In the genomic region with DNA sequence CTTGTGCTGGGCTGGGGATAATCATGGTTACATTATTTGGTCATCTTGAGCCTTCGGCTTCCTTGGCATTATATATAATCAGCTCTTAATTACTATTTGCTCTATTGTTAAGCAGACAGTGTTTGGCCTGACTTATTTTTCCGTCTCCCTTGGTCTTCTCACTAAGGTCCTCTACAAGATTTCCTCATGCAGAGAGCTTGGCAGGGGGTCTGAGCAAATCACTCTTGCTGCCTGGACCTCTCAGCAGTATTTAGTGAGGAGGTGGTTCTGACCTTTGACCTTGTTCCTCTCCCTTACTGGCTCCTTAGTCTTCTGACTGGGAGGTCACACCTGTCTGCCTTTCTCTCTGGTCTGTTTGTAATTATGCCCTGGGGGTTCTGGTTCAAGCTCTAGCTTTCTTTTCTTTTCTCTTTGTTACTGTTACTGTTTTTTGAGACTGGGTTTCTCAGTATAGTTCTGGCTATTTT, we compare ENCODE assay signal across 29 mouse cellular contexts. TPM values are rescaled to one million over a fixed set of nuclear protein-coding genes. Genes with fewer than 3 reads are reported as not detected.
DNase-seq lines count a peak whose midpoint lies in the region; ATAC-seq and TF ChIP-seq lines count a peak whose summit lies in the region.
"Had no signal": no experiment of that assay in that cellular context is flagged by ENCODE, and none has a peak within 500 bp of the region (broad histone marks: within the 10 kb centered on the region; RNA-seq: fewer than 3 reads in every experiment).

No protein-coding gene starts in this region.

- H3K36me3 ChIP-seq in hindbrain, embryonic 10.5 days, result no peaks in the 10 kb centered on the region
- H3K36me3 ChIP-seq in hindbrain, embryonic 13.5 days, result no peaks in the 10 kb centered on the region
- H3K36me3 ChIP-seq in myocyte (ENCODE audit: control insufficient read depth, insufficient read depth), result no peaks in the 10 kb centered on the region
- H3K36me3 ChIP-seq: embryonic facial prominence, embryonic 15.5 days; forebrain, embryonic 15.5 days; hindbrain, embryonic 15.5 days; intestine, embryonic 15.5 days; limb, embryonic 13.5 days; liver, embryonic 12.5 days; stomach, embryonic 15.5 days had no signal

- 0 out of 2 replicates have a peak overlapping the region, but pooled peaks have one; percentile 29 for H3K27ac ChIP-seq in hindbrain, embryonic 10.5 days
- H3K27ac ChIP-seq in hindbrain, embryonic 13.5 days, result no peak overlapping the region
- H3K27ac ChIP-seq: embryonic facial prominence, embryonic 15.5 days; forebrain, embryonic 15.5 days; hindbrain, embryonic 15.5 days; intestine, embryonic 15.5 days; layer of hippocampus, adult 2 months; limb, embryonic 13.5 days; liver, embryonic 12.5 days; stomach, embryonic 15.5 days had no signal

- H3ac ChIP-seq in myocyte (ENCODE audit: control insufficient read depth, insufficient read length), result no peak overlapping the region

- WGBS in hindbrain, embryonic 10.5 days, result 39% methylated on average over 2 of the region's 2 CpGs
- WGBS in hindbrain, embryonic 13.5 days, result 27% methylated on average over 2 of the region's 2 CpGs

- no peak for TF ChIP-seq POLR2A in myocyte (IDR thresholded peaks at IDR 0.05; ENCODE audit: insufficient read length, low read depth)

- H3K79me2 ChIP-seq in myocyte (ENCODE audit: control insufficient read depth, insufficient read depth), result no peaks in the 10 kb centered on the region

- no peak for ATAC-seq in hindbrain, embryonic 13.5 days (ENCODE audit: low FRiP score)
- ATAC-seq: CD4-positive, CD25-positive, alpha-beta regulatory T cell, adult 4 months; forebrain, embryonic 15.5 days; liver, embryonic 12.5 days had no signal

- no peak overlapping the region for H3K4me3 ChIP-seq in hindbrain, embryonic 10.5 days
- no peak overlapping the region for H3K4me3 ChIP-seq in hindbrain, embryonic 13.5 days
- H3K4me3 ChIP-seq in myocyte, result no peak overlapping the region
- H3K4me3 ChIP-seq: embryonic facial prominence, embryonic 15.5 days; forebrain, embryonic 15.5 days; hindbrain, embryonic 15.5 days; intestine, embryonic 15.5 days; layer of hippocampus, adult 2 months; limb, embryonic 13.5 days; liver, embryonic 12.5 days; stomach, embryonic 15.5 days had no signal

- H3K9me3 ChIP-seq in hindbrain, embryonic 10.5 days, result peaks cover 6% of the 10 kb centered on the region; the same call in 1 of the 2 replicates
- H3K9me3 ChIP-seq in hindbrain, embryonic 13.5 days, result no peaks in the 10 kb centered on the region
- H3K9me3 ChIP-seq: embryonic facial prominence, embryonic 15.5 days; forebrain, embryonic 15.5 days; hindbrain, embryonic 15.5 days; intestine, embryonic 15.5 days; stomach, embryonic 15.5 days had no signal

- no peaks in the 10 kb centered on the region for H3K27me3 ChIP-seq in hindbrain, embryonic 10.5 days (ENCODE audit: insufficient read depth, poor library complexity, severe bottlenecking)
- H3K27me3 ChIP-seq in hindbrain, embryonic 13.5 days, result no peaks in the 10 kb centered on the region
- no peaks in the 10 kb centered on the region for H3K27me3 ChIP-seq in myocyte (ENCODE audit: control insufficient read depth, insufficient read depth, insufficient read length)
- H3K27me3 ChIP-seq: embryonic facial prominence, embryonic 15.5 days; forebrain, embryonic 15.5 days; hindbrain, embryonic 15.5 days; intestine, embryonic 15.5 days; limb, embryonic 13.5 days; liver, embryonic 12.5 days; stomach, embryonic 15.5 days had no signal

- peaks cover 10% of the 10 kb centered on the region; the same call in 1 of the 2 replicates for H3K4me1 ChIP-seq in hindbrain, embryonic 10.5 days (replicated peaks)
- H3K4me1 ChIP-seq in hindbrain, embryonic 13.5 days (replicated peaks), result peaks cover 4% of the 10 kb centered on the region; the same call in 1 of the 2 replicates
- H3K4me1 ChIP-seq: embryonic facial prominence, embryonic 15.5 days; forebrain, embryonic 15.5 days; hindbrain, embryonic 15.5 days; intestine, embryonic 15.5 days; limb, embryonic 13.5 days; liver, embryonic 12.5 days; stomach, embryonic 15.5 days had no signal

- no peak overlapping the region for H3K4me2 ChIP-seq in hindbrain, embryonic 13.5 days
- H3K4me2 ChIP-seq in myocyte (ENCODE audit: low read depth), result peak overlapping the region; percentile 92
- H3K4me2 ChIP-seq: embryonic facial prominence, embryonic 15.5 days; forebrain, embryonic 15.5 days; heart, embryonic 11.5 days; hindbrain, embryonic 15.5 days; intestine, embryonic 15.5 days; limb, embryonic 13.5 days; liver, embryonic 12.5 days; stomach, embryonic 15.5 days had no signal

- DNase-seq in hindbrain, embryonic 10.5 days (ENCODE audit: low spot score), result no peak
- DNase-seq in kidney, postnatal 14 days, result peak; percentile 10
- no peak for DNase-seq in kidney, adult 18-20 months
- peak; percentile 76 for DNase-seq in R1 (ENCODE audit: low read depth, low spot score)
- no peak for DNase-seq in spleen, postnatal 14 days (ENCODE audit: low spot score in 2 of 2)
- no peak for DNase-seq in cerebellum, postnatal 14 days
- DNase-seq: cerebellum, adult 11-12 months; cerebellum, postnatal 25 days; gastrocnemius, postnatal 14 days; kidney, postnatal 10 days; lung, adult 18-20 months; lung, postnatal 10 days; midbrain, embryonic 14.5 days; right cerebral cortex, postnatal 4 days; thymus, adult 18-20 months; thymus, postnatal 36 days had no signal

- H3K9ac ChIP-seq in hindbrain, embryonic 13.5 days, result no peak overlapping the region
- H3K9ac ChIP-seq: embryonic facial prominence, embryonic 15.5 days; forebrain, embryonic 15.5 days; hindbrain, embryonic 15.5 days; intestine, embryonic 15.5 days; limb, embryonic 13.5 days; liver, embryonic 12.5 days; stomach, embryonic 15.5 days had no signal

TF ChIP-seq in myocyte, 11 proteins besides CTCF, POLR2A, EP300 and RAD21:
- no peak for TF ChIP-seq MYOG (IDR thresholded peaks at IDR 0.05; ENCODE audit: control insufficient read depth in 1 of 3, insufficient read depth in 1 of 3, insufficient read length in 2 of 3, low read depth in 2 of 3)
- no peak for TF ChIP-seq MYOD1 (IDR thresholded peaks at IDR 0.05; ENCODE audit: control insufficient read depth in 1 of 3, insufficient read length in 2 of 3, low read depth in 2 of 3)
- TF ChIP-seq CEBPB (IDR thresholded peaks at IDR 0.05; ENCODE audit: insufficient read depth, poor library complexity, severe bottlenecking), result no peak
- no peak for TF ChIP-seq E2F4 (IDR thresholded peaks at IDR 0.05; ENCODE audit: insufficient read depth)
- no peak for TF ChIP-seq POLR2AphosphoS2 (IDR thresholded peaks at IDR 0.05; ENCODE audit: insufficient read length, low read depth)
- TF ChIP-seq USF1 (IDR thresholded peaks at IDR 0.05; ENCODE audit: low read depth), result no peak
TF ChIP-seq in myocyte: peak in this region for 0.

RNA-seq across cellular contexts. Expression of a gene that starts 41.8 kb away (rescaled TPM):
- 68.1 and 80.0 TPM in 2 replicates for polyA plus RNA-seq in hindbrain, embryonic 10.5 days (2016; fragmentation: Nextera tagmentation; extraction: Ambion mirVana)
- polyA plus RNA-seq in hindbrain, embryonic 13.5 days (2015; fragmentation: Nextera tagmentation; extraction: Ambion mirVana), result 59.9 and 66.5 TPM in 2 replicates
- polyA plus RNA-seq in myocyte (2012; fragmentation: generic; extraction: Trizol), result 52.6 TPM

RNA-seq across cellular contexts. Expression of a gene that starts 42.5 kb away (rescaled TPM):
- 10.8 and 14.5 TPM in 2 replicates for polyA plus RNA-seq in hindbrain, embryonic 10.5 days (2016; fragmentation: Nextera tagmentation; extraction: Ambion mirVana)
- 8.6 and 11.3 TPM in 2 replicates for polyA plus RNA-seq in hindbrain, embryonic 13.5 days (2015; fragmentation: Nextera tagmentation; extraction: Ambion mirVana)
- 10.7 TPM for polyA plus RNA-seq in myocyte (2012; fragmentation: generic; extraction: Trizol)

RNA-seq across cellular contexts. Expression of a gene that starts 52.8 kb away (rescaled TPM):
- 1.3 and 3.7 TPM in 2 replicates for polyA plus RNA-seq in hindbrain, embryonic 10.5 days (2016; fragmentation: Nextera tagmentation; extraction: Ambion mirVana)
- polyA plus RNA-seq in hindbrain, embryonic 13.5 days (2015; fragmentation: Nextera tagmentation; extraction: Ambion mirVana), result 14.0 and 14.6 TPM in 2 replicates
- 0.46 TPM for polyA plus RNA-seq in myocyte (2012; fragmentation: generic; extraction: Trizol)
- polyA plus RNA-seq: CD4-positive, CD25-positive, alpha-beta regulatory T cell, adult 4 months; heart, postnatal 0 days had no signal

Comparison
In these comparisons a context has a peak if more than half of its experiments do, and no peak if none do; other contexts are left out.
1. DNase-seq: peak in kidney, postnatal 14 days (single experiment) and R1 (single experiment); none in hindbrain, embryonic 10.5 days (single experiment), kidney, adult 18-20 months (single experiment), spleen, postnatal 14 days (0 of 2) and cerebellum, postnatal 14 days (0 of 2).